Mouse (Mus musculus): Measurements from ENCODE around the gene Gramd1b. TPM values are rescaled to one million over a fixed set of nuclear protein-coding genes. Genes with fewer than 3 reads are reported as not detected.

Gene Gramd1b
- polyA plus RNA-seq, 1 experiment from 2014 or later: 2.7 TPM

DNA sequence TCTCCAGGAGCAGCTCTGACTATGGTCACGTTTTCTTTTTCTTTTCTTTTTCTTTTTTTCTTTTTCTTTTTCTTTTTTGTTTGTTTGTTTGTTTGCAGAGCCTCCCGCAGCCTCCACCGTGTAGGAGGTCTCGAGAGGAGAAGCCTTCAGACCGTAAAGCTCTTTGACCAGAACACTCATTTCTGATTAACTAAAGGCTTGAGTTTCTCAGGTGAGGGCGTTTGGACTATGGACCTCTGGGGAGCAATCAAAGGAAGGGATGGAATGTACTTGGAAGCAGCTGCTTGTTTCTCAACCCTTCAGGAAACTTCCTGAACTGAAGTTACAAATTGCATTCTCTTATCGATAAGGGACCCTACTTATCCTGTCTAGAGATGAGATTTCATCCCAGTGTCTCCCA is 64.4 kb downstream of the Gramd1b start:
- no peak overlapping the region for H3K4me3 ChIP-seq (ENCODE audit: low read depth, low read length)
- WGBS: 27% methylated on average over 7 of the region's 7 CpGs
- DNase-seq (no peak), ATAC-seq (ENCODE audit: insufficient read depth) (no peak)
- no peak overlapping the region for H3K4me2 ChIP-seq
- no peaks in the 10 kb centered on the region for H3K9me3 ChIP-seq (ENCODE audit: low read depth, low read length)
- no peak overlapping the region for H3K27ac ChIP-seq (ENCODE audit: low read depth)
- no peaks in the 10 kb centered on the region for H3K27me3 ChIP-seq (ENCODE audit: insufficient read depth, low read length)
- TF ChIP-seq CTCF (IDR thresholded peaks at IDR 0.05; ENCODE audit: low read depth): no peak
- H3K36me3 ChIP-seq (ENCODE audit: insufficient read depth): no peaks in the 10 kb centered on the region
- no peaks in the 10 kb centered on the region for H3K4me1 ChIP-seq (ENCODE audit: insufficient read depth)
- H3K9ac ChIP-seq: no peak overlapping the region

DNA sequence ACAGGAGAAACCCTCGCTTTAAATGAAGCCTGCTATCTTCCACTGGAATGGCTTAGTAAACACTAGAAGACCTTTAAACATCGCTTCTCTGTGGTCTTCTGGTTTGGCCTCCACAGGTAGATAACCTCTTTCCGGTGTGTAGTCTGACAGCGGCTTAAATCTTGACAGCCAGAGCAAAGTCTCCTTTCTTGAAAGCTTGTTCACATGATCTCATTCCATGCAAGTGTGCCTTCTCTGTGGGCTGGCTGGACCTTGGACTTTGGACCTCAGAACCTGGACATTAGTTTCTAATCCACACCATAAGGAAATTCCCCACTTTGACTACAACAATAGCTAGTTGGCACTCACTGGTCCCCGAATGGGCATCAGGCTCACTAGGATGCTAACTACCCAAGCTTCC is 65.6 kb downstream of the Gramd1b start:
- H3K9me3 ChIP-seq (ENCODE audit: low read depth, low read length): no peaks in the 10 kb centered on the region
- ATAC-seq (ENCODE audit: insufficient read depth): no peak
- no peaks in the 10 kb centered on the region for H3K27me3 ChIP-seq (ENCODE audit: insufficient read depth, low read length)
- no peaks in the 10 kb centered on the region for H3K36me3 ChIP-seq (ENCODE audit: insufficient read depth)
- WGBS: 58% methylated on average over 5 of the region's 5 CpGs
- no peak overlapping the region for H3K4me3 ChIP-seq (ENCODE audit: low read depth, low read length)
- no peak for DNase-seq
- H3K27ac ChIP-seq (ENCODE audit: low read depth): no peak overlapping the region
- H3K4me2 ChIP-seq: no peak overlapping the region
- peaks cover 3% of the 10 kb centered on the region; the same call in 1 of the 2 replicates for H3K4me1 ChIP-seq (ENCODE audit: insufficient read depth)
- H3K9ac ChIP-seq: no peak overlapping the region
- no peak for TF ChIP-seq CTCF (IDR thresholded peaks at IDR 0.05; ENCODE audit: low read depth)

DNA sequence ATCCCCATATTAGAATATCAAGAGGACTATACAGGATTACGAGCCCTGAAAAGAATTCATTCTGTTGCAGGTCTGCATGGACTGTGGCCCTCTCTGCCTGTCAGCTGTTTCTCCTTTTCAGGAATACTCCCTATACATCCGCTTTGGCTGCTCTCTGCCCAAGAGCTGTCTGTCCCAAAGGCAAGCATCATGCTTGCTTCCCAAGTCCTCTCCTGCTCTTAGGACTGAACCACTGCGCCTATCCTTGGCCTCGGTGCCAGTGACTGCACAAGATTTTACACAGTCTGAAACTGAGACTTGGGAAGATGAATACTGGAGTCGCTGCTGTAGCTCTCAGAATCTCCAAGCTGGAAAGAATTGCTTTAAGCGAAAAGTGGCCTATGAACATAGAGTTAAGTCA is 68.8 kb downstream of the Gramd1b start:
- no peak overlapping the region for H3K4me2 ChIP-seq
- DNase-seq: no peak
- peaks cover 11% of the 10 kb centered on the region; the same call in 1 of the 2 replicates for H3K4me1 ChIP-seq (ENCODE audit: insufficient read depth)
- H3K27me3 ChIP-seq (ENCODE audit: insufficient read depth, low read length): no peaks in the 10 kb centered on the region
- TF ChIP-seq CTCF (IDR thresholded peaks at IDR 0.05; ENCODE audit: low read depth): no peak
- H3K4me3 ChIP-seq (ENCODE audit: low read depth, low read length): no peak overlapping the region
- no peak for ATAC-seq (ENCODE audit: insufficient read depth)
- H3K36me3 ChIP-seq (ENCODE audit: insufficient read depth): no peaks in the 10 kb centered on the region
- no peak overlapping the region for H3K27ac ChIP-seq (ENCODE audit: low read depth)
- no peaks in the 10 kb centered on the region for H3K9me3 ChIP-seq (ENCODE audit: low read depth, low read length)
- WGBS: 86% methylated on average over 6 of the region's 6 CpGs
- no peak overlapping the region for H3K9ac ChIP-seq

GRCm38 (mm10) chr9:40460781-40461180 is 70.4 kb downstream of the Gramd1b start:
- H3K4me1 ChIP-seq (ENCODE audit: insufficient read depth): peaks cover 11% of the 10 kb centered on the region; the same call in 1 of the 2 replicates
- DNase-seq: no peak
- WGBS: 19% methylated on average over 6 of the region's 6 CpGs

GRCm38 (mm10) chr9:40459304-40460280 is 71.6 kb downstream of the Gramd1b start:
- DNase-seq: no peak
- no peak for ATAC-seq (ENCODE audit: insufficient read depth)
- TF ChIP-seq CTCF (IDR thresholded peaks at IDR 0.05; ENCODE audit: low read depth): no peak
- 42% methylated on average over 5 of the region's 5 CpGs for WGBS
- Histone ChIP-seq H3K27me3 (ENCODE audit: insufficient read depth, low read length) (no peaks in the 10 kb centered on the region), H3K9ac (no peak overlapping the region), H3K4me3 (ENCODE audit: low read depth, low read length) (no peak overlapping the region), H3K4me2 (no peak overlapping the region), H3K9me3 (ENCODE audit: low read depth, low read length) (no peaks in the 10 kb centered on the region), H3K36me3 (ENCODE audit: insufficient read depth) (no peaks in the 10 kb centered on the region), H3K27ac (ENCODE audit: low read depth) (peak overlapping the region; percentile 52; the same call in 1 of the 2 replicates), H3K4me1 (ENCODE audit: insufficient read depth) (peaks cover 11% of the 10 kb centered on the region; the same call in 1 of the 2 replicates)

More at GRCm38 (mm10) chr9:40460781-40461180, 70.4 kb downstream of the Gramd1b start:
- Histone ChIP-seq H3K4me3 (ENCODE audit: low read depth, low read length) (no peak overlapping the region), H3K27me3 (ENCODE audit: insufficient read depth, low read length) (no peaks in the 10 kb centered on the region), H3K9me3 (ENCODE audit: low read depth, low read length) (no peaks in the 10 kb centered on the region), H3K4me2 (no peak overlapping the region), H3K36me3 (ENCODE audit: insufficient read depth) (no peaks in the 10 kb centered on the region), H3K27ac (ENCODE audit: low read depth) (no peak overlapping the region), H3K9ac (no peak overlapping the region)
- TF ChIP-seq CTCF (IDR thresholded peaks at IDR 0.05; ENCODE audit: low read depth): no peak
- no peak for ATAC-seq (ENCODE audit: insufficient read depth)

- H3K4me3 ChIP-seq (ENCODE audit: low read depth, low read length): no peak overlapping the region
- H3K27me3 ChIP-seq (ENCODE audit: insufficient read depth, low read length): no peaks in the 10 kb centered on the region
- no peak overlapping the region for H3K4me2 ChIP-seq
- peak; percentile 45 for DNase-seq
- WGBS: 30% methylated on average over 4 of the region's 4 CpGs
- H3K9me3 ChIP-seq (ENCODE audit: low read depth, low read length): no peaks in the 10 kb centered on the region
- no peaks in the 10 kb centered on the region for H3K36me3 ChIP-seq (ENCODE audit: insufficient read depth)
- peaks cover 11% of the 10 kb centered on the region; the same call in 1 of the 2 replicates for H3K4me1 ChIP-seq (ENCODE audit: insufficient read depth)
- ATAC-seq (ENCODE audit: insufficient read depth): no peak
- H3K27ac ChIP-seq (ENCODE audit: low read depth): no peak overlapping the region
- no peak for TF ChIP-seq CTCF (IDR thresholded peaks at IDR 0.05; ENCODE audit: low read depth)
- no peak overlapping the region for H3K9ac ChIP-seq
Observed at GRCm38 (mm10) chr9:40458559-40459303, 72.5 kb downstream of the Gramd1b start.

GRCm38 (mm10) chr9:40457448-40457847 is 73.7 kb downstream of the Gramd1b start:
- H3K36me3 ChIP-seq (ENCODE audit: insufficient read depth): no peaks in the 10 kb centered on the region
- H3K9ac ChIP-seq: no peak overlapping the region
- DNase-seq: no peak
- no peak for ATAC-seq (ENCODE audit: insufficient read depth)
- peaks cover 11% of the 10 kb centered on the region; the same call in 1 of the 2 replicates for H3K4me1 ChIP-seq (ENCODE audit: insufficient read depth)
- H3K4me2 ChIP-seq: no peak overlapping the region
- 59% methylated on average over 5 of the region's 5 CpGs for WGBS
- H3K4me3 ChIP-seq (ENCODE audit: low read depth, low read length): no peak overlapping the region
- no peaks in the 10 kb centered on the region for H3K9me3 ChIP-seq (ENCODE audit: low read depth, low read length)
- no peak for TF ChIP-seq CTCF (IDR thresholded peaks at IDR 0.05; ENCODE audit: low read depth)
- H3K27me3 ChIP-seq (ENCODE audit: insufficient read depth, low read length): no peaks in the 10 kb centered on the region
- H3K27ac ChIP-seq (ENCODE audit: low read depth): no peak overlapping the region
